Mouse (Mus musculus): ENCODE data around the gene Gtpbp4.

Gene Gtpbp4

DNA sequence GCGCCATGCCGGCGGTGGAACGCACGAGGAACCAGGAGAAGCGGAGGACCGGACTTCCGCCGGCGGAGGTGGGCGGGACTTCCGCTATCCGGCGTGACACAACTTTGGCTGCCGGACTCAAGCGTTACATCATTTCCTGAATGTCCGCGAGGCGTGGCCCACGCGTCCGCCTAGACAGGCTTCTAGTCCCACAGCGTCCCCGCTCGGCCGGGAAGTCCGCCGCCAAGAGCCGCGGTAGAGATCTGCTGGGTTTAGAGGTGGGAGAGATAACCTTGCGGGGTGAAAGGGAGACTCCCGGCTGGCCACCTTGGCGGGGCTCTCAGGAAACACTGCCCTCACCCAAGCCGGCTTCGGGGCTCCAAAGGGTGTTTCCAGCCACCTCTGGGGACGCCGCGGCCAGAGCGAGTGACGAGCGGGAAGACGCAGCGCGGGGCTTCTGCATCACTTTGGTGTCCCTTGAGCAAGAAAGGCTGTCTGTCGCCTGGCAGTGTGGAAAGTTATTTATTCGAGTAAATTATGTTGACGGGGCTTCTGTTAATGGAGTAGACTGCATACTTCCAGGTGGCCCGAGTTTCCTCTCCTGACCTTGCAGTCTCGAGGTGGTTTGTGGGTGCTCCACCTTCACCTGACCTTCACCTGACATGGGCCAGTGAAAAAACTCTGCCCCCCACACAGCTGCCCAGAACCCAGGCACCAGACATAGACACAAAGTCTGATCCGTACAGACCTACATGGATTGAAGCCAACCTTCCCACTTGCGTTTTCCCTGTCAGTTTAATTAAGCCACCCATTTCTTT is at the start of gene Gtpbp4:
TSS of gene Gtpbp4 (minus strand) at position 94 of the 797 bp plus-strand sequence.
- Histone ChIP-seq H3K36me3 (ENCODE audit: insufficient read depth, low read length) (peaks cover 23% of the 10 kb centered on the region), H3K9me3 (ENCODE audit: low read length) (no peaks in the 10 kb centered on the region), H3K4me1 (replicated peaks; ENCODE audit: low read depth, low read length) (peaks cover 47% of the 10 kb centered on the region), H3K27me3 (ENCODE audit: insufficient read depth, low read length) (no peaks in the 10 kb centered on the region), H3K4me3 (replicated peaks; ENCODE audit: low read length) (peak within 1 kb of the TSS; percentile 100)
- TF ChIP-seq CTCF (conservative IDR thresholded peaks at IDR 0.05; ENCODE audit: low read length): peak; percentile 12; the same call in 1 of the 2 replicates
- TF ChIP-seq POU5F1 (IDR thresholded peaks at IDR 0.05; ENCODE audit: borderline replicate concordance, low read length): no peak

DNA sequence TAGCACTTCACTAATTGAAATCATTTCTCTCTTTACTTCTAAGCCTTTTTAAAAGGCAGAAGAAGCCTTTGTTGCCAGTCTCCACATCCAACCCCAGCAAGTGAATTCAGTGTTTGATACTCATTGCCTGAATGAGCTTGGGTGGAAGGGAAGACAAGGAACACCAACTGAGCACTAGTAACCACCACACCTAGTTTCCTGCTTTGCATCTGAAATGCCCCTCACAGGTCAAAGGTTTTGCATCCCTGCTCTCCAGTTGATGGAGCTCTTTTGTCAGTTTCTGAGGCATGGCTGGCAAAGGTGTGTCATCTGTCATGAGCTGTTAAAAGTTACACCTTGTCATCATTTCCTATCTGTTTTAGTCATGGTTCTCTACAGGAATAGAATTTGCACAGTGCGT is 48.8 kb upstream of the Gtpbp4 start:
- Histone ChIP-seq H3K4me1 (replicated peaks; ENCODE audit: low read depth, low read length) (peaks cover 3% of the 10 kb centered on the region; the same call in 1 of the 2 replicates), H3K36me3 (ENCODE audit: insufficient read depth, low read length) (no peaks in the 10 kb centered on the region), H3K27me3 (ENCODE audit: insufficient read depth, low read length) (no peaks in the 10 kb centered on the region), H3K9me3 (ENCODE audit: low read length) (peaks cover 23% of the 10 kb centered on the region), H3K4me3 (replicated peaks; ENCODE audit: low read length) (no peak overlapping the region)
- TF ChIP-seq POU5F1 (IDR thresholded peaks at IDR 0.05; ENCODE audit: borderline replicate concordance, low read length) (no peak), CTCF (conservative IDR thresholded peaks at IDR 0.05; ENCODE audit: low read length) (no peak), NANOG (IDR thresholded peaks at IDR 0.05; ENCODE audit: borderline replicate concordance, low read length) (no peak)

DNA sequence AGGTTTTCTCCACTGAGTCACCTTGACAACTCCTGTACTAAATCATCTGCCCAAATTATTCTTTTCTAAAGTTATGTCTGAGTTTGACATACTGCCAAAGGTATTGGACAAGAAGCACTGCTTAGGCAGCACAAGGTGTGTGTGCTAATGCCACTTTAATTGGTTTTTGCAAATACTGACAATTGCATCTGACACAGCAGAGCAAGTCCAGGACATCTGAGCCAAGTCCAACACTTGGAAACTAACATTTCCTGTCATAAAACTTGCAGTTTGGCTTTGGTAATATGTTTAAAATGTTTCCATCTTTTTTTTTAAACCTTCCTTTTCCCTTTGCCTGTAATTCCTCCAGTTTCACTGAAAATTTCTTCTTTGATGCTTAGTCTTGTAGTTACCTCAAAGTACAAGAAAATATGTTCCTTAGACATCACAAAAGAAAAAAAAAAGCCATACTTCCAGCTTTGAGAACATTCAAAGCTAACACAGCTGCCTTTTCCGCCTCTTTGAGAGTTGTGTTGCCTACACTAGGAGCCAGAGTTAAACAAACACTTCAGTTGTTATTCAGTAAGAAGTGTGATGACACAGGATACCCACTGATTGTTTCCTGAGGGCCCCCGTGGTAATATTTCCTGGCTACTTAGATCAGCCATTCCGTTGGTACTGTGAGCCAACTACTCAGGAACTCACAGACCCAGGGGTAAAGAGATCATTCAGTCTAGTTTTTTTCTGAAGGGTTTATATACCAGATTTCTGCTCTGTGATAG is 47.6 kb upstream of the Gtpbp4 start:
- Histone ChIP-seq H3K27me3 (ENCODE audit: insufficient read depth, low read length) (no peaks in the 10 kb centered on the region), H3K36me3 (ENCODE audit: insufficient read depth, low read length) (no peaks in the 10 kb centered on the region), H3K9me3 (ENCODE audit: low read length) (peaks cover 23% of the 10 kb centered on the region), H3K4me1 (replicated peaks; ENCODE audit: low read depth, low read length) (peaks cover 3% of the 10 kb centered on the region; the same call in 1 of the 2 replicates), H3K4me3 (replicated peaks; ENCODE audit: low read length) (no peak overlapping the region)
- no peak for TF ChIP-seq POU5F1 (IDR thresholded peaks at IDR 0.05; ENCODE audit: borderline replicate concordance, low read length)
- no peak for TF ChIP-seq NANOG (IDR thresholded peaks at IDR 0.05; ENCODE audit: borderline replicate concordance, low read length)
- no peak for TF ChIP-seq CTCF (conservative IDR thresholded peaks at IDR 0.05; ENCODE audit: low read length)

DNA sequence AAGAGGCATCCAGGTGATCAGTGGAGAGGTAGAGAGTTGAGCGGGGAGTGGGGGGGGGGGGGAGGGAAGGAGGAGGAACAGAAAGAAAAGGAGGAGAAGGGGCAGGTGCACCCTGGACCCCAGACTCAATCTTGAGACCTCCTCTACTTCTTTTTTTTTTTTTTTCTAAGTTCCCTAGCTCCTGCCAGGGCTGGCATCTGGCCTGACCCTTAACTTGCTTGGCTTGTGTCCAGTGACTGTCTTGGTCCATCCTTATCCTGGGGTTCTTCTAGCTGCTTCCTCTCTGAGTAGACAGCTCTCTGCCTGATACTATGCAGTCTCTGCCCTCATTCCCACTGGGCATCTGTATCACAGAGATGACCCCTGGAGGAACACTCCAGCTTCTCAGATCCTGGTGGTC is 44.7 kb upstream of the Gtpbp4 start:
- no peaks in the 10 kb centered on the region for H3K36me3 ChIP-seq (ENCODE audit: insufficient read depth, low read length)
- peaks cover 3% of the 10 kb centered on the region; the same call in 1 of the 2 replicates for H3K4me1 ChIP-seq (replicated peaks; ENCODE audit: low read depth, low read length)
- TF ChIP-seq POU5F1 (IDR thresholded peaks at IDR 0.05; ENCODE audit: borderline replicate concordance, low read length): no peak
- no peak overlapping the region for H3K4me3 ChIP-seq (replicated peaks; ENCODE audit: low read length)
- no peaks in the 10 kb centered on the region for H3K27me3 ChIP-seq (ENCODE audit: insufficient read depth, low read length)
- peaks cover 15% of the 10 kb centered on the region for H3K9me3 ChIP-seq (ENCODE audit: low read length)

DNA sequence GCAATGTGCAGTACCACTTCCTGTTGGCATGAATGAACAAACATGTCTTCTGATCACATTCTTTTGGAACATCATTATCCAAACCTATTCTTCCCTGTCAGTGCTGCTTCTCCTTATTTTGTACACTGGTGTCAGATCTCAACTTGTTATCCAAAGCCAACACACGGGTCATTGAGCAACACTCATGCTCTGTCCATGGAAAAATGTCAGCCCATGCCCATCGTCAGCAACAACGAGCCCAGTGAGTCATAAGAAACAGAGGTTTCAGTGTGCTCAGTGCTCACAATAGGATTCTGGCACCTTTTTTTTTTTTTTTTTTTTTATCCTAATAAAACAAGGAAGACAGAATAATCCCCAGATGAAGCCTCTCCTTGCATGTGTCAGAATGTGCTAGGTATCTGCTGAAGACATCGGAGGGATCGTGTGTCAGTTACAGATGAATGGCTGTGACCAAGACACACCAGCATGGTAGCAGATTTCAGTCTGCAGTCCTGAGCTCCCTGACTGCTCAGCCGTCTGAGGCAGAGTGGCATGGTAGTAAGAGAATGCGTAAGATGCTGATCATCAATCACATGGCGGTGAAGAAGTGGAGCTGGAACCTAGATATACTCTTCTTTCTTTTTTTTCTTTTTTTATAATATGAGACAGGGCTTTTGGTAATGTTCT is 36.2 kb upstream of the Gtpbp4 start:
- Histone ChIP-seq H3K27me3 (ENCODE audit: insufficient read depth, low read length) (no peaks in the 10 kb centered on the region), H3K4me3 (replicated peaks; ENCODE audit: low read length) (no peak overlapping the region), H3K36me3 (ENCODE audit: insufficient read depth, low read length) (no peaks in the 10 kb centered on the region), H3K9me3 (ENCODE audit: low read length) (no peaks in the 10 kb centered on the region), H3K4me1 (replicated peaks; ENCODE audit: low read depth, low read length) (no peaks in the 10 kb centered on the region)
- no peak for TF ChIP-seq CTCF (conservative IDR thresholded peaks at IDR 0.05; ENCODE audit: low read length)
- no peak for TF ChIP-seq POU5F1 (IDR thresholded peaks at IDR 0.05; ENCODE audit: borderline replicate concordance, low read length)
- TF ChIP-seq NANOG (IDR thresholded peaks at IDR 0.05; ENCODE audit: borderline replicate concordance, low read length): no peak

DNA sequence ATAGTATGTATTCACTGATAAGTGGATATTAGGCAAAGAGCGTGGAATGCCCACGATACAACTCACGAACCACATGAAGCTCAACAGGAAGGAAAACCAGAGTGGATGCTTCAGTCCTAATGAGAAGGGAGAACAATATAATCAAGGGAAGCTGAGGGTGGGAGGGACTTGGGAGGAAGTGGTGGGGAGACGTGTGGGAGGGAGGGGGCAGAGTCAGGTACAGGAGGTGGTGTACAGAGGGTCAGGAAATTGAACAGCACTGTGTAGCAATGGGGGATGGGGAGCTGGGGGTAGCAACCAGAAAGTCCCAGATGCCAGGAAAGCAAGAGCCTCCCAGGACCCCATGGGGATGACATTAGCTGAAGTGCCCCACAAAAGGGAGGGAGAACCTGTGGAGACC is 34.5 kb upstream of the Gtpbp4 start:
- Histone ChIP-seq H3K4me3 (replicated peaks; ENCODE audit: low read length) (no peak overlapping the region), H3K27me3 (ENCODE audit: insufficient read depth, low read length) (no peaks in the 10 kb centered on the region), H3K4me1 (replicated peaks; ENCODE audit: low read depth, low read length) (no peaks in the 10 kb centered on the region), H3K36me3 (ENCODE audit: insufficient read depth, low read length) (no peaks in the 10 kb centered on the region), H3K9me3 (ENCODE audit: low read length) (no peaks in the 10 kb centered on the region)
- no peak for TF ChIP-seq NANOG (IDR thresholded peaks at IDR 0.05; ENCODE audit: borderline replicate concordance, low read length)
- TF ChIP-seq CTCF (conservative IDR thresholded peaks at IDR 0.05; ENCODE audit: low read length): no peak
- no peak for TF ChIP-seq POU5F1 (IDR thresholded peaks at IDR 0.05; ENCODE audit: borderline replicate concordance, low read length)

DNA sequence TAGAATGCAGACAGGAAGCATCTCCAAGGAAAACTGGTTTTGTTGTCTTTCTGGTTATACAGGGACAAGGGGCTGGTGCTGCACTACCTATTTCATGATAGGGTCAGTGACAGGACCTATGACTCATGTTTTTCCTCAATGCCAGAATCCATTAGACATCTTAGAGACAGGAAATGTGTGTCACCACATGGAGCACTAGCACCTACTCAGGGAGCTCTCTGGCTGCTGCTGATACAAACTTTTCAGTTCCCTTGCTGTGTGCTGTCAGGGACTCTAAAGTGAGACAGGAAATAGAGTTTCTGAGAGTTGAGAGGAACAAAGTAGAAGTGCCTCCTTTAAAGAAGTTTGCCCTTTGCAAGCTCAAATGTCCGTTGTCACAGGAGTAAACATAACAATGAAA is 31.4 kb upstream of the Gtpbp4 start:
- H3K4me1 ChIP-seq (replicated peaks; ENCODE audit: low read depth, low read length): no peaks in the 10 kb centered on the region
- TF ChIP-seq CTCF (conservative IDR thresholded peaks at IDR 0.05; ENCODE audit: low read length) (no peak), NANOG (IDR thresholded peaks at IDR 0.05; ENCODE audit: borderline replicate concordance, low read length) (no peak), POU5F1 (IDR thresholded peaks at IDR 0.05; ENCODE audit: borderline replicate concordance, low read length) (no peak)
- H3K27me3 ChIP-seq (ENCODE audit: insufficient read depth, low read length): no peaks in the 10 kb centered on the region
- H3K9me3 ChIP-seq (ENCODE audit: low read length): no peaks in the 10 kb centered on the region
- no peak overlapping the region for H3K4me3 ChIP-seq (replicated peaks; ENCODE audit: low read length)
- no peaks in the 10 kb centered on the region for H3K36me3 ChIP-seq (ENCODE audit: insufficient read depth, low read length)

DNA sequence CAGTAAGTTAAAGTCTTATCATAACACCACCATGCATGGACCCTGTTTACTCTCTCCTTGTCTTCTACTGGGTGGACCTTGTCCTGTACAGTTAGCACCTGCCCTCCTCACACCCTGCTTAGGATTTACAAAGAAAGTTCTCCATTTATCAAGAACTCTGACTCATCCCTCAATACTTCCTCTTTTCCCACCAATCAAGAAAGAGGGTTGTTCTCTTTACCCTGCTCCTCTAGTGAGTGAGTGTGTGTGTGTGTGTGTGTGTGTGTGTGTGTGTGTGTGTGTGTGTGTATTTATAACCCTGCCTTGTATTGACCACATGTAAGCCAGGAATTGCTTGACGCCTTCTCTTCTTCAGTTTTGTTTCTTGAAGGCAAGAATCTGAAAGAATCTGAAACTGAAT is 26.7 kb upstream of the Gtpbp4 start:
- H3K27me3 ChIP-seq (ENCODE audit: insufficient read depth, low read length): no peaks in the 10 kb centered on the region
- TF ChIP-seq NANOG (IDR thresholded peaks at IDR 0.05; ENCODE audit: borderline replicate concordance, low read length) (no peak), POU5F1 (IDR thresholded peaks at IDR 0.05; ENCODE audit: borderline replicate concordance, low read length) (no peak), CTCF (conservative IDR thresholded peaks at IDR 0.05; ENCODE audit: low read length) (no peak)

More for the DNA sequence above, 26.7 kb upstream of the Gtpbp4 start:
- H3K4me1 ChIP-seq (replicated peaks; ENCODE audit: low read depth, low read length): peaks cover 5% of the 10 kb centered on the region
- no peaks in the 10 kb centered on the region for H3K36me3 ChIP-seq (ENCODE audit: insufficient read depth, low read length)
- no peaks in the 10 kb centered on the region for H3K9me3 ChIP-seq (ENCODE audit: low read length)
- H3K4me3 ChIP-seq (replicated peaks; ENCODE audit: low read length): no peak overlapping the region

Data from E14TG2a.4 (cell line).